Mouse (Mus musculus): ENCODE results near the gene Frmd7.

Gene Frmd7

DNA sequence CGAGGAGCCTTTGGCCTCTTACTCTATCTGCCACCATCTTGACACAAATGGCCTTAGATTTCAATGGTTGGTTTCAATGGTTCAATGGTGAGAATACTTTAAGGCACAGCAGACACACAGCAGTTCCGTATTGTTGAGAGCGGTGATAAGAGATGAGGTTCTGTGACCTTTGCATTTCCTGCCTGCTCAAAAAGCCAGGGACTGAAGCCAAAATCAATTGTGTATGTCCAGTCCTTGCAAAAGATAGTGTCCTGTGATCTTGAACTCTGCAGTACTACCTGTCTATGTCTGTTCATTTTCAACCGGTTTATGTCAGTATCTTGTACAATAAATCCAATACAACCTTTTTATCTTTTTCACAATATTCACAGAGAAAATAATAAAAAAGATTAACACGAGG, 77.8 kb downstream of the Frmd7 start:
- no peak for DNase-seq (ENCODE audit: low spot score in 2 of 2)

DNA sequence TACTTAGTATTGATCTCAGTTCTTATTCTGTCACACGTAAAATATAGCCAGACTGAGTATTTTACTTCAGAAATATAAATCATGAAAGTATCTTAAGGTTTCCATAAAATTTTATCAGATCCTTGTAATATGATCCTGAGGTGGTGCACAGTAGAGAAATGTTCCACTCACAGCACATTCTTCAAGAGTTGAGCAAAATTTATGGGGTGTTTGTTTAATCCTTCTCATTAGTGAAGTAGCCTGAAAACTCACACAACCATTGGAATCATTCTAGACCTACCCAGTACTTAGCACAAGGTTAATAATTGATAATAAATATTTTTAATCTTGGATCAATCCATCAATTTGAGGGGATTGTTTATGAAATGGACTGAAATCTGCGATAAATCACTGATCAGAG, 78.7 kb downstream of the Frmd7 start:
- no peak for DNase-seq (ENCODE audit: low spot score in 2 of 2)

GRCm38 (mm10) chrX:50850428-50851184, 91.9 kb downstream of the Frmd7 start:
- DNase-seq (ENCODE audit: low spot score in 2 of 2), result no peak

Data from frontal cortex, postnatal 25 days (tissue).